Mouse (Mus musculus): ENCODE data around the gene Smad1.

DNA sequence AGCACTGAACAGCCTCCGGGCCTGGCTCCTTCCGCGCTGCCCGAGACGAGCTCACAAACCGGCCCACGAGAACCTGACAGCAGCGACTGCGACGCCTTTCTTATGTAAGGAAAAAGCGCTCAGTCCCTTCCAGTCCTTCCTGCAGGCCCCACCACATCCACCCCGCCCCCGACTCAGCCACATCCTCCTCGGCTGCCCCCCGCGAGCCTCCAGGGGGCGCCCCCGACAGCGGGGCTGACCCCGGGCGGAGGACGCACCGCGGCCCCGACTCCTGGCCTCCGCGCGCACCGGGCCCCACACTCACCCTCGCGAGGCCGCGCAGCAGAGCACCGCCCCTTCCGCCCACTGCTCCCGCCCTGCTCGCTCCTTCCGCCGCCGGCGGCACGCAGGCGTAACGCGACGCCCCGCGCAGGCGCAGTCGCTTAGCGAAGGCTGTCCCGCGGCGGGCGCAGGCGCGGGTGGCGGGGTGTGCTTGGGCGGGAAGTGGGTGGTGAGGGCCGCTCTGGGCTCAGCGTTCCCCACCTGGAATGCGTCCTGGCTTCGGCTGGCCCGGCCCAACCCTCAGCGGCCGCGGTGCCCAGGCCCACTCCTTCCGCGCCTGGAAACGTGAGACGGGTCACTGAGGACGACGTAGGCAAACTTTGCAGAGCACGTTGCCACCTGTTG is 104.6 kb downstream of the Smad1 start, which contains the start of gene Mmaa:
- no peak for TF ChIP-seq CTCF (IDR thresholded peaks at IDR 0.05; ENCODE audit: control insufficient read depth, insufficient read depth, insufficient replicate concordance, low read depth, low read length)
- peak; percentile 88 for TF ChIP-seq POLR2A (IDR thresholded peaks at IDR 0.05; ENCODE audit: control insufficient read depth, low read depth, low read length)

Measured in testis, adult 2 months (tissue).